Mouse (Mus musculus) testis, adult 10 weeks (tissue): ENCODE results near the gene Cldn5. TPM values are rescaled to one million over a fixed set of nuclear protein-coding genes. Genes with fewer than 3 reads are reported as not detected.

Experiments used
- polyA plus RNA-seq: library from polyadenylated mRNA; stranded (reverse); fragments of 350-450 nt; fragmentation: Illumina TruSeq; extraction: RNeasy Lipid Tissue Mini Kit (QIAGEN cat#74804); gene quantifications from one replicate; pipeline ENCODE4 v1.2.3, GENCODE M21; 2014; ENCODE audit warnings: low read depth, low replicate concordance

Cldn5 gene
- 0.14 TPM for polyA plus RNA-seq

GRCm38 (mm10) chr16:18776556-18777100 lies at the start of gene Cldn5:
TSS of gene Cldn5 (plus strand) at chr16:18776847.

GRCm38 (mm10) chr16:18811468-18812384 lies 35.1 kb downstream of the Cldn5 start, which contains the start of the genes Ufd1 and Cdc45:
TSS of gene Ufd1 (plus strand) at chr16:18811779.
TSS of gene Cdc45 (minus strand) at chr16:18811987.

Other genes with a start within 250 kb of the Cldn5 start
- 1.8 TPM for gene Tbx1, start 186.2 kb upstream of the Cldn5 start, polyA plus RNA-seq
- 1.3 TPM for gene Gp1bb, start 154.4 kb upstream of the Cldn5 start, polyA plus RNA-seq
- 1.8 TPM for gene Gm49601, start 150.4 kb upstream of the Cldn5 start, polyA plus RNA-seq
- 3.5 TPM for gene Sept5, start 146.9 kb upstream of the Cldn5 start, polyA plus RNA-seq
- 206 TPM for gene Ufd1, start 34.9 kb downstream of the Cldn5 start, polyA plus RNA-seq
- gene Cdc45, start 35.1 kb downstream of the Cldn5 start, polyA plus RNA-seq: 14.3 TPM
- gene 2510002D24Rik, start 59.7 kb downstream of the Cldn5 start, polyA plus RNA-seq: 2.0 TPM
- gene Gm28539, start 59.7 kb downstream of the Cldn5 start, polyA plus RNA-seq: not detected
- 52.6 TPM for gene Mrpl40, start 100.0 kb downstream of the Cldn5 start, polyA plus RNA-seq
- gene Hira, start 100.2 kb downstream of the Cldn5 start, polyA plus RNA-seq: 9.0 TPM